Mouse (Mus musculus) lung, embryonic 16.5 days (tissue): ENCODE measurements around the gene Rptor. TPM values are rescaled to one million over a fixed set of nuclear protein-coding genes. Genes with fewer than 3 reads are reported as not detected.
A peak's percentile ranks its signal among the peaks of the same experiment; 100 is the strongest.

Source experiments
- ATAC-seq: fragments of 200-750 bp; cut with Nextera tagmentation; 2 replicates; pipeline ENCODE4 v1.8.0; 2017; ENCODE audit warnings: low read depth, mild to moderate bottlenecking, moderate library complexity
- H3K27ac ChIP-seq: fragments of 300-500 bp; sonication (generic); 2 replicates; pipeline ENCODE4 v1.5.1; 2014; ENCODE audit warnings: mild to moderate bottlenecking, control low read depth, low read length
- H3K27me3 ChIP-seq: fragments of 300-500 bp; sonication (generic); 2 replicates; pipeline ENCODE4 v1.6.1; 2014; ENCODE audit warnings: low read depth, low read length, mixed read lengths; ENCODE audit not compliant: control insufficient read depth, insufficient read depth
- H3K36me3 ChIP-seq: fragments of 300-500 bp; sonication (generic); 2 replicates; pipeline ENCODE4 v1.6.1; 2014; ENCODE audit warnings: low read length; ENCODE audit not compliant: control insufficient read depth, insufficient read depth
- H3K4me1 ChIP-seq: fragments of 300-500 bp; sonication (generic); replicated peaks from 2 replicates; pipeline ENCODE4 v1.6.1; 2014; ENCODE audit warnings: low read length, mixed read lengths; ENCODE audit not compliant: control insufficient read depth, insufficient read depth
- H3K4me2 ChIP-seq: fragments of 300-500 bp; sonication (generic); 2 replicates; pipeline ENCODE4 v1.6.1; 2014; ENCODE audit warnings: low read depth, low read length, control low read depth
- H3K4me3 ChIP-seq: fragments of 300-500 bp; sonication (generic); 2 replicates; pipeline ENCODE4 v1.5.1; 2014; ENCODE audit warnings: mild to moderate bottlenecking, low read length, control low read depth
- H3K9ac ChIP-seq: fragments of 300-500 bp; sonication (generic); 2 replicates; pipeline ENCODE4 v1.6.1; 2014; ENCODE audit warnings: low read length, control low read depth
- H3K9me3 ChIP-seq: fragments of 300-500 bp; sonication (generic); 2 replicates; pipeline ENCODE4 v1.6.1; 2016; ENCODE audit warnings: low read length; ENCODE audit not compliant: control insufficient read depth
- WGBS: fragments of 180-500 bp; shearing (Covaris S2); extraction: QIAGEN DNeasy Blood & Tissue Kit; methylation state at CpG from one replicate; pipeline ENCODE4 v1.1.7; 2014; 5-methylcytosine and 5-hydroxymethylcytosine counted together
- polyA plus RNA-seq: library from polyadenylated mRNA; unstranded; fragments of >200 nt; fragmentation: Nextera tagmentation; extraction: Ambion mirVana; gene quantifications from 2 replicates; pipeline ENCODE4 v1.2.1, GENCODE M21; 2015

The Rptor gene
- polyA plus RNA-seq, 1 experiment from 2014 or later: 7.1 TPM

DNA sequence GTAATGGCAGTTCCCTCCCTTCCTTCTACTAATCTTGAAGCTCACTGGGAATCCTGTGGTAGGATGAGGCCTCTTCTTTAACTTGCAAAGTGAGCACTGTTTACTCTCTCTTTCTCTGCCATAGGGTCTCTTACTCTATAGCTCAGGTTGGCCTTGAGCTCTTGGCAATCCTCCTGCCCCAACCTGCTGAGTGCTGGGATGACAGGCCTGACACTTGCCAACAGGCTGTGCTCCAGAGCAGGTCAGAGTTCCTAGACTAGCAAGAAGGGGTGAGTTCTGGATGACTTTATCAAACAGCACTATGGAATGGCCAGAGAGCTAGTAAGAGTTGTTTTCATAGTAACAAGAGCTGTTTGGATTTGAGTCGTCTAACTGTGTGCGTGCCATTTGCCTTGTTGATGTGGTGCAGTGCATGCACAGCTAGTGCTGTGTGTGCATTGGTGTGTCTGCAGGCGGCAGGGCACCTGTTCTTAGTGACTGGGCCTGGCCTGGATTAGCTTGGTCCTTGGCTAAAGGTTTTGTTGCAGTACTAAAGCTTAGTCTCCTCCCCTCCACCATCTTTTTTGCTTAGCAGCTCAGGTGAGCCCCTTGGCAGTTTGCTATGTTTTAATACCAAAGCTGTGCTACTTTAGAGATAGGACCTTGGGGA is 28.6 kb downstream of the Rptor start:
- Histone ChIP-seq H3K9ac (no peak overlapping the region), H3K36me3 (no peaks in the 10 kb centered on the region), H3K4me2 (no peak overlapping the region), H3K27me3 (no peaks in the 10 kb centered on the region), H3K9me3 (no peaks in the 10 kb centered on the region), H3K4me1 (peaks cover 10% of the 10 kb centered on the region), H3K27ac (no peak overlapping the region), H3K4me3 (no peak overlapping the region)
- 35% methylated on average over 3 of the region's 3 CpGs for WGBS
- no peak for ATAC-seq

DNA sequence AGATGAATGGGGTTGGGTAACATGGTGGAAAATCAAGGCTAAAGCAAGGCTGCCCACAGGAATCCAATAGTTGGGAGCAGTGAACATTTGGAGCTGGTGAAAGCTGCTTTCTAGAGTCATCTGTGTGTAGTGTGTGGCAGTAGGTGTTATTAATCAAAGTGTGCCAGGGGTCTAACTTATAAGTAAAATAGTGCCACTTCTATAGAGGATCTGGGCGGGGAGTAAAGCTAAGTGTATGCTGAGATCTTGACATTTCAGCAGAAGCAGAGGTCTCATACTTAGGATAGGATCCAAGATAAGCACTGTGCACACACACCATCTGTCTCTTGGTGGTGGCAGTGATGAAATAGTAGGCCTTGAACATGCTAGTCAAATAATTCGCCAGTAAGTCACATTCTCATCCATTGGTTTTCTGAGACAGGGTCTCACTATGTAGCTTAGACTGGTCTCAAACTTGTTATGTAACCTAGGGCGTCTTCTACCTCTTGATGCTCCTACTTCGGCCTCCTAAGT is 33.7 kb downstream of the Rptor start:
- no peak for ATAC-seq
- H3K4me3 ChIP-seq: no peak overlapping the region
- no peaks in the 10 kb centered on the region for H3K27me3 ChIP-seq
- H3K9ac ChIP-seq: no peak overlapping the region
- no peaks in the 10 kb centered on the region for H3K9me3 ChIP-seq
- WGBS: 69% methylated on average over 4 of the region's 4 CpGs
- H3K36me3 ChIP-seq: no peaks in the 10 kb centered on the region
- H3K27ac ChIP-seq: no peak overlapping the region
- peaks cover 13% of the 10 kb centered on the region for H3K4me1 ChIP-seq
- H3K4me2 ChIP-seq: no peak overlapping the region

DNA sequence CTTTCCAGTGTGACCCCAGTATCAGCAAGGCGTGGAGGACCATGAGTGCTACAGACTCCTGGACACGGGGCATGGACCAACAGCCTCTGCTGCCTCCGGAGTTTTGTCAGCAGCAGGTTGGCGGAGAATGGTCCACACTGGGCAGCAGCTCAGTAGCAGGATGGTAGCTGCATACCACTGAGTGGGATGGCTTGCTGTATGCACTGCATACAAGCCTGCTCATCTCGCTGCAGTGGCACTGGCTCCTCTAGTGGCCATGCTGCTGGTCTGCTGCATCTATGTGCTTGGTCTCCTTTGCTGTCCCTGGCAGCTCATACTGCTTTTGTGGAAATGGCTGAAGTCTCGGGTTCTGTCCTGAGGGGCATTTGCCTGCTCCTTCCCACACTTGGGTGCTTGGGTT is 34.8 kb downstream of the Rptor start:
- Histone ChIP-seq H3K27ac (no peak overlapping the region), H3K27me3 (no peaks in the 10 kb centered on the region), H3K36me3 (no peaks in the 10 kb centered on the region), H3K9ac (no peak overlapping the region), H3K9me3 (no peaks in the 10 kb centered on the region), H3K4me3 (no peak overlapping the region), H3K4me1 (peaks cover 10% of the 10 kb centered on the region), H3K4me2 (no peak overlapping the region)
- WGBS: 71% methylated on average over 6 of the region's 6 CpGs
- ATAC-seq: no peak

DNA sequence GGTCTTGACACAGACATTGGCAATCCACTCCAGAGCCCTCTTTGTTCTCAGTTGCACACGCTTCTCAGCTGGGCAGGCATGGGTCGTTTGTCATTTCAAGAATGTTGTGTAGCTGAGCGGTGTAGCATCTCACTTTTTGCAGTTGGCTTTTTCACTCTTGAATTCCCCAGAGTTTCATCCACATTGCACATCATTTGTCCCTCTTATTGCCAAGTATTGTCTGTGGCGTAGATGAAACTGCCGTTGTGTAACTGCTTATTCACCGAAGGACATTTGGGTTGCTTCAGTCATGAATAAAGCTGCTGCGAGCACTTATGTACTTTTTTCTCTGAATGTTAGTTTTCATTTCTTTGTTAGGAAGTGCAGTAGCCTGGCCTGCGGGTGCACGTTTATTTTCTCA is 37.8 kb downstream of the Rptor start:
- H3K36me3 ChIP-seq: no peaks in the 10 kb centered on the region
- H3K9me3 ChIP-seq: no peaks in the 10 kb centered on the region
- H3K27me3 ChIP-seq: no peaks in the 10 kb centered on the region
- peaks cover 10% of the 10 kb centered on the region for H3K4me1 ChIP-seq
- peak; percentile 74 for ATAC-seq
- 41% methylated on average over 9 of the region's 9 CpGs for WGBS
- no peak overlapping the region for H3K4me2 ChIP-seq
- H3K9ac ChIP-seq: no peak overlapping the region
- no peak overlapping the region for H3K27ac ChIP-seq
- no peak overlapping the region for H3K4me3 ChIP-seq

DNA sequence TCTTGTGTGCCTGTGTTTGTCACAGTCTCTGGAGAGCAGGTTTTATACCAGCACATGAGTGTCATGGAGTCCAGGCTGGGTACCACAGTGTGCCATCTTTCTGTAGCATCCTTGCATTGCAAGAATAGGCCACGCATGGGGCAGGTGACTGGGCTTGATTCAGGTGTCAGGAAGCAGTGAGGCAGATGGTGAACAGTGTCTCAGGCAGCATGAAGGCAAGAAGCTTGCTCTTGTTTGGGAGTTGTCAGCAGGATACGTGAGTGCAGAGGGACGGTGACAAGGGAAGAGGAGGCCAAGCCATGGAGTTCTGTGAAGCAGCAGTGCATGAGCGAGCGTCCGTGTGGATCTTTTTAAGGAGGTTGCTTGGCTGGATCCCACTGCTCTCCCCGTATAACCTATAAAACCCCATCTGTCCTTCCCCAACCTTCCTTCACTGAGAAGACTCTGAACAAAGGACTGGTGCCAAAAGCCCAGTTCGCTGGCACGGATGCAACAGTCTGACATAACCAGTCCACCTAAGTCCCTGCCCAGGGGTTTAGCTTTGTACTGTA is 39.2 kb downstream of the Rptor start:
- no peak for ATAC-seq
- Histone ChIP-seq H3K9me3 (no peaks in the 10 kb centered on the region), H3K4me2 (no peak overlapping the region), H3K27ac (no peak overlapping the region), H3K9ac (no peak overlapping the region), H3K36me3 (no peaks in the 10 kb centered on the region), H3K4me1 (peaks cover 8% of the 10 kb centered on the region), H3K27me3 (no peaks in the 10 kb centered on the region), H3K4me3 (no peak overlapping the region)
- 87% methylated on average over 9 of the region's 9 CpGs for whole genome bisulfite sequencing

GRCm38 (mm10) chr11:119643347-119643746 is 40.6 kb downstream of the Rptor start:
- H3K9ac ChIP-seq: no peak overlapping the region
- H3K27me3 ChIP-seq: no peaks in the 10 kb centered on the region
- ATAC-seq: no peak
- WGBS: 82% methylated on average over 7 of the region's 7 CpGs
- H3K4me3 ChIP-seq: no peak overlapping the region
- H3K36me3 ChIP-seq: no peaks in the 10 kb centered on the region
- H3K4me2 ChIP-seq: no peak overlapping the region
- H3K9me3 ChIP-seq: no peaks in the 10 kb centered on the region
- no peak overlapping the region for H3K27ac ChIP-seq
- peaks cover 10% of the 10 kb centered on the region for H3K4me1 ChIP-seq

GRCm38 (mm10) chr11:119644140-119644539 is 41.4 kb downstream of the Rptor start:
- Histone ChIP-seq H3K4me2 (no peak overlapping the region), H3K4me1 (peaks cover 11% of the 10 kb centered on the region), H3K36me3 (no peaks in the 10 kb centered on the region), H3K9ac (no peak overlapping the region), H3K27me3 (no peaks in the 10 kb centered on the region), H3K27ac (no peak overlapping the region), H3K9me3 (no peaks in the 10 kb centered on the region), H3K4me3 (no peak overlapping the region)
- ATAC-seq: no peak
- WGBS: 40% methylated on average over 7 of the region's 7 CpGs

DNA sequence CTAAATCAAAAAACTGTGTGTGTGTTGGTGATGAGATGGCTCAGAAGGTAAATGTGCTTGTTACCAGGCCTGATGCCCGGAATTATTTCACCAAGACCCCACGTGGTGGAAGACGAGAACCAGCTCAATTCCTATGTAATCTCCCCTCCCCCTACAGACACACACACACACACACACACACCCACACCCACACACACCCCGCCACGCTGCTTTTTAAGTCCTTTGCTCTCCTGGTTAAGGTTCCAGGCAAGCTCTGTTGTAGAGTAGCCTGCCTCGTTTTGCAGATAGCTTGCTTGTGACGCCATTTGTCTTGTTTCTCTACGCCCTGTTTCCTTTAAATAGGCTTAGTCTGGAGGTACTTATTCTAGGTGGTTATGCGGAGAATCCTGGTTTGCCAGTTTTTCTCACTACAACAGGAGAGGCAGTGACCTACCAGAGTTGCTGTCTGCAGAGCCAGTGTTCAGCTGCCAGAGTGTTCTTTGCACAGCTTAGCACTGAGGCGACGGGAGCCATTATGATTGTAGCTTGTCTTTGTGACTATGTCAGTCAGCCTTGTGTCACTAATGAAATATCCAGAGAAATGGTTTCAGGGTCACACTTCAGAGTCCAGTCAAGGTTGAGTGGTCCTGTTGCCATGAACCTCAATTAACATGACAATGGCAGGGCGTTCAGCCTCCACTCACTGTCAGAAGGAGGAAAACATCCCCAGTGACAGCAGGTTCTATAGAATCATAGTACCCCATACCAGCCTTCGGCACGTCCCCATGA is 42.1 kb downstream of the Rptor start:
- Histone ChIP-seq H3K27ac (no peak overlapping the region), H3K9ac (no peak overlapping the region), H3K4me1 (peaks cover 11% of the 10 kb centered on the region), H3K9me3 (no peaks in the 10 kb centered on the region), H3K4me3 (no peak overlapping the region), H3K4me2 (no peak overlapping the region), H3K27me3 (no peaks in the 10 kb centered on the region), H3K36me3 (no peaks in the 10 kb centered on the region)
- 80% methylated on average over 14 of the region's 14 CpGs for WGBS
- ATAC-seq: no peak

- ATAC-seq: no peak
- Histone ChIP-seq H3K9ac (no peak overlapping the region), H3K4me3 (no peak overlapping the region), H3K36me3 (no peaks in the 10 kb centered on the region), H3K4me2 (no peak overlapping the region), H3K27ac (no peak overlapping the region), H3K27me3 (no peaks in the 10 kb centered on the region), H3K9me3 (no peaks in the 10 kb centered on the region), H3K4me1 (peaks cover 4% of the 10 kb centered on the region)
Observed at GRCm38 (mm10) chr11:119650456-119650855, 47.8 kb downstream of the Rptor start.
